Mouse (Mus musculus): ENCODE measurements around the gene Alk.

DNA sequence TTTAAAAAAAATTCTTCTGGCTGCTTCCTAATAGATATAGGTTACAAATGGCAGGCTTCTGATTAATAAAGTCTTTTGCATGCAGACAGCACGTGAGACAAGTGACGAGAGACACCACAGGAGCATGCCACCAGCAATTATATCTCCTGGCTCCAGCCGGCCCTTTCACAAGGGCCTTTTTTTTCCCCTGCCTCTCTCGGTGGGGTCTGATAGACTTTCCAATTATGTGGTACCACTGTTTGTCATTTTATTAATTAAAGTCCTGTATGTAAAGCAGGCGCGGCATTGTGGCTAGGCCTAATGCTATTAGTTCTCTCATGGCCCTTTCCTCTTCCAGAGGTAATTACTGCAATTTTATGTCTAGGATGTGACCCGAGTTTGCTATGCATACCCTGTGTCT is 630.7 kb downstream of the Alk start:
- TF ChIP-seq CTCF (IDR thresholded peaks at IDR 0.05; ENCODE audit: low read depth) (no peak), EP300 (IDR thresholded peaks at IDR 0.05; ENCODE audit: low read depth) (no peak)

All from liver, embryonic 14.5 days (tissue).